Mouse (Mus musculus): ENCODE data around the gene Mllt6.
"Not testable (repeated sequence)": the region's sequence is repeated elsewhere in the genome, so short reads cannot be mapped to it uniquely, and the experiment has no call there.

The Mllt6 gene

DNA sequence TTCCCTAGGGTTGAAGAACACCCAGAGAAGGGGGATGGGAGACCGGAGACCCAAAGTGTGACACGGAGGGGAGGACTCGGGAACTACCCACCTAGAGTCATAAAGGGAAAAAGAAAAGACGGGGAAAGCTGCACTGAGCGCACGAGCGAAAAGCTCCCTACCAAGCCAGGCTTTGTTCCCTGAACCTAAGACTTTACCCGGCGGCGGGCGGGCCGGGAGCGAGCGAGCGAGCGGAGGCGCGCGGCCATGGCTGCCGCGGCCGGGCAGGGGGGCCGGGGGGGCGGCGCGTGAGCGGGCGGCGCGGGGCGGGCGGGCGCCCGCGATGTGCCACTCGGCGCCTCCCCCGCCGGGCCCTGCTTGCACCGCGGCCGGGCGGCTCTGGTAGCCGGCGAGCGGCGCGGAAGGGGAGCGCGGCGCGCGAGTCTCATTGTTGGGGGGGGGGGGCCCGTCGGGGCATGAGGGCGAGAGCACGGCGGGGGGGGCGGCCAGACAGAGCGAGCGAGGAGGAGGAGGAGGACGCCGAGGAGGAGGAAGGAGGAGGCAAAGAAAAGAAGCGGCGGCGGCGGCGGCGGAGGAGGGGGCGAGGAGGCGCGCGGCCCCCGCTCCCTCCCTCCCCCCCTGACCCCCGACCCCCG is at the start of gene Mllt6:
Gene Mllt6 (plus strand): TSS at position 522 of the 635 bp plus-strand sequence.
- no peak for DNase-seq (ENCODE audit: low spot score)

DNA sequence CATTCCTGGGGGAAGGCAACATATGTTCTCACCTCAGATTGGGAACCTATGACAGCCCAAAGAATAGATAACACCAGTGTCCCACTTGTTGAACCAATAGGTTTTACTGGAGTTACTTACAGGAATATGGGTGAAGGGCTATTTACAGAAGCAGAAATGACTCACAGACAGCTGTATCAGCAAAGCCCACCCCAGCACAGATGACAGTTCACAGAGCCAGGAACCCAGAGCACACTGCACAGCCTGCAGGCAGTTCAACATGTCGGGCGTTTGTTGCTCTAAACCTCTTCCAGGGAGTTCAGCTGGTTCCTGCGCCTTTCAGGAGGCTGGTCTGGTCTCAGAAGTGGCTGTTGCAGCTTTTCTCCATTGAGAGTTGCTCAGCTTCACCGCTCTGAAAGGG is 47.9 kb upstream of the Mllt6 start:
- no peak for DNase-seq (ENCODE audit: low spot score)

DNA sequence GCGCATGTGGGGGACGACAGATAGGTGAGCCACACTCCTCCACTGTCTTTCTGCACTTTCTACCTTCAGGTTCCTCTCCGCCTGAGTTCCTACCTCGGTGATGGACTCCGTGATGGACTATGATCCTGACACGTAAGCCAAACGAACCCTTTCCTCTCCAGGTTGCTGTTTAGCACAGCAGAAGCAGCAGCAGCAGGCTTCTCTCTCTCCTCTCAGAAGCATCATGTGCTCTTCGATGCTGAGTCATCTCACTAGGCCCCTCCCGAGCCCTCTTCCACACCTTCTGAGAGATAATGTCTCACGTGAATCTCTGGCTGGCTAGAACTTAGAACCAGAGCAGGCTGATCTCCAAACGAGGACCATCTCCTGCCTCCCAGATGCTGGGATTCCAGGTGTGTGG is 44.8 kb upstream of the Mllt6 start:
- no peak for DNase-seq (ENCODE audit: low spot score)

DNA sequence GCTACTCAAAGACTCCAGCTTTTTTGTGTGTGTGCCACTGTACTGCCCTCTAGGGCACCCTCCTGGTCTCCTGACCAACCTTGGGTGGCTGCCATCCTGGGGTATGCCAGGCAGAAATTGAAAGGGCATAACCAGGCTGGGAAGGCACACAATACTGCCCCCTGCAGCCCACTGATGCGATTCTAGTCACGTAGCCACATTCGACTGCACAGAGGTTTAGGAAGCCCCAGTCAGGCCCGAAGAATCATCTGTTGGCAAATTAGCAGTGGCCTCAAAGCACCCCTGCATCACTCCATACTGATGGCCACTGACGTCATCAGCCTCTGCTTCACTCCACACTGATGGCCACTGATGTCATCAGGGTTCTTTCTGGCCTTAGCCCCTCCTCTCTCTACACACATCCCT is 43.8 kb upstream of the Mllt6 start:
- no peak for DNase-seq (ENCODE audit: low spot score)

DNA sequence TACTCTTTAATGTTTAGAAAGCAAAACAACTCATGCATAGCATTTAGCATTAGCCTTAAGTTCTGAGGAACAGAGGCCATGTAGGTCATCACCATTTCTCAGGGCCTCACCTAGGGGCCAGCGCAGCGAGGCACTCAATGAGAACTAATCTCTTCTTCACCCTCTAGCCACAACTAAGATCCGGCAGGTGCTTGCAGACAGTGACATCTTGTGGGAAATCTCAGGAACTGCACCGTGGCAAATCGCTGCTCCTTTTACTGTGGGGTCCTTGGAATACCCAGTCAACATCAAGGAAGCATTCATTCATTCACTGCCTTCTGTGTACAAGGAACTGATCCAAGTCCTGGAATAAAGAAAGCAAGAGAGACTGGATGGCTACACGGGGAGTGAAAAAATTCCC is 40.8 kb upstream of the Mllt6 start:
- DNase-seq (ENCODE audit: low spot score) = peak; percentile 38

DNA sequence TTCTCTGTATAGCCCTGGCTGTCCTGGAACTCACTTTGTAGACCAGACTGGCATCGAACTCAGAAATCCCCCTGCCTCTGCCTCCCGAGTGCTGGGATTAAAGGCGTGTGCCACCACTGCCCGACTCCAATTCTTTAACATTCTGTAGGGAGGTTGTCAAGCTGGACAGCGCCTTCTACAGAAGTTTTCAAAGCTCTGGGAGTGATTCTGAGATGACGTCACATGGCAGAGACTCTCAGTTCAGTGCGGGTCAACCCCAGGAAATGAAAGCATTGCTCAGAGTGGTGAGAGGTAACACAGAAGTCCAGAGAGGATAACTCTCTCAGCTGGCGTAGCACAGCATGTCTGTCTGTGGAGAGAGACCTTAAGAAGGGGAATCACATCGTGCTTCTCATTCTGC is 40.0 kb upstream of the Mllt6 start:
- DNase-seq (ENCODE audit: low spot score) = no peak

DNA sequence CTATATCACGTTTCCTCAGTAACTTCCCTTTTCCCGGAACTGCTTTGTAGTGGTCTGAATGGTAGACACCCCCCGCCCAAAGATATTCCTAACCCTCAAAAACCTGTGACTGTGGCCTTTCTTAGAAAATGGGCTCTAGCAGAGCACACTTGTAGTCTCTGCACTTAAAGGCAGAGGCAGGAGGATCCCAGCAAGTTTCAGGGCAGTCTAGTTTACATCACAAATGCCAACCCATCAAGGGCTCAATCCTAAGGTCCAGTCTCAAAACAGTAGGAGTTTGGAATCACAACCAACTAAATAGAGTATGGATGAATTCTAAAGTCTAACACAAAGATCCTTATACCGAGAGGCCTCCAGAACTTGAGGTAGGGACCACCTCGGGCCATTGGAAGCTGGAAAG is 37.7 kb upstream of the Mllt6 start:
- no peak for DNase-seq (ENCODE audit: low spot score)

DNA sequence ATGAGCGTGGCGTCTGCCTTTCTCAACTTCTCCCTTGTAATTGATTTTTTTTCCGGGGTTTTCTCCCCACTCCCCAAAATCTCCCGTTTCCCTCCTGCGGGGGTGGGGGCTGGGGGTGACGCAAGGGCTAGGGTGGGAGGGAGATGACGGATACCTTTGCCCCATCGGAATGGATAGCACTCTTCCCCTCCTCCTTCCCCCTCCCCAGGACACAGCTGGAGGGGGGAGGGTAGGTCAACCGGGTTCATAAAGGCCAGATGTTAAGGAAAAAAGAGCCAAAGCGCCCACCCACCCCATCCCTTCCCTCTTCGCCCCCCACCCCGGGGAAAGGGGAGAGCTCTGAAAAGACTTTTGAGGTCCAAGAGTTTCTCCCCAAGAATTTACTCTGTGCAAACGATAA is 36.8 kb upstream of the Mllt6 start:
- no peak for DNase-seq (ENCODE audit: low spot score)

DNA sequence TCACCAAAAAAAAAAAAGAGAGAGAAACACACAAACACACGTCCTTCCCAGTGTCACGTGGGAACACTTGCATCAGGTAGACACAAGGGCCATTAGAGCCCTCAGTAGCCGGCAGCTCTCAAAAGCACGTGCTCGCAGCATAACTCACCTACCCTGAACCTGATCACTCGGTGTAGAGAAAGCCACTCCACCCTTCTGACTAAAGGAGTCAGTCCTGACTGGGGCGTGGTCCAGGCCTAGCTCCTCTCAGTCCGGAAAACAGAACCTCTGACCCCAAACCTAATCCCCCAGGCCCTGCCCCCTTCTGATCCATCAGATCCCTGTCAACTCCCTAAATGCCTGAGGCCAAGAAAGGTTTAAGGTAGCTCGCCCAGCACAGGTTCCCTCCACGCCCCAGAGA is 36.4 kb upstream of the Mllt6 start:
- DNase-seq (ENCODE audit: low spot score) = no peak

DNA sequence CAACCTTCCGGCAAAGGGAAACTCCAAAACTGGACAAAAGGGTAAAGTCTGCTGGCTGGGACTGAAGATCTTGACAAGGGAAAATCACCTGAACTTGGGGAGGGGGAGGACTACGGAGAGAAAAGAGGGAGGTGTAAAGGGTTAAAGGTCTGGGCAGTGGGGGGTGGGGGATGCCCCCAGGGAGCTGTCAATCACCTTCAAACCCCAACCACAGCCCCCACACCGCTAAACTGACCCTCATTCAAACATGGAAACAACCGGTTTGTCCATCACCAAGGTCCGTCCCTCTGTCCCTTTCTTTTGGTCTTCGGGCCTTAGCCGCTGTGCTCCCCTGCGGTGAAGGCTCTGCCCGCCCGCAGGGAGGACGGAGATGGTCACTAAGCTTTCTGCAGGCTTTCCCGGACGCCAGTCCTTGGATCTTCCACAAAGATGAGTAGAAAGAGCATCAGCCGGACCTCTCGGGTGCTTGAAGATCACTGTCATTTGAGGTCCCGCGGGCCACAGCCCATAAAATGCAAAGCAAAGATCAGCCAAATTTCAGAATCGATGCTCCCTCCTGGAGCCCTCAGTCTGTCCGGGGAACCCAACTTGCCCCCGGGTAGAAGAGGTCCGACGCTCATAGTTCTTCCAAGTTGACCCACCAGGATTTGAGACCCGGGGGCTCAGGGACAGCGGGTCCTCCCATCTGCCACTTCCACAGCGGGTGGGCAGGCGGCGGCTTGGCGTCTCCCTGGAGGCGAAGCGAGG is 35.5 kb upstream of the Mllt6 start:
- no peak for DNase-seq (ENCODE audit: low spot score)

DNA sequence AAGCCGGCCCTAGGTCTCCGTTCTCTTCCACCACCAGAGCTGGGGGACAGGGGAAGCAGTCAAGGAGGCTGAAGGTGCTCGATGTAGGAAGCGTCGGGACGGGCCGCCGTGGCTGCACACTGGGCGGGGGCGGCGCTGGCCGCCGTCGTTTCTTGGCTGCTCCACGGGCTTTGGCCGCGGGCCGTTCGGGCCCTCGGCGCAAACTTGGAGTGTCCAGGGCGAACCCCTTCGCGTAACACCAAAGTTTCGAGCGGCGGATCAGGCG is 35.0 kb upstream of the Mllt6 start:
- no peak for DNase-seq (ENCODE audit: low spot score)

DNA sequence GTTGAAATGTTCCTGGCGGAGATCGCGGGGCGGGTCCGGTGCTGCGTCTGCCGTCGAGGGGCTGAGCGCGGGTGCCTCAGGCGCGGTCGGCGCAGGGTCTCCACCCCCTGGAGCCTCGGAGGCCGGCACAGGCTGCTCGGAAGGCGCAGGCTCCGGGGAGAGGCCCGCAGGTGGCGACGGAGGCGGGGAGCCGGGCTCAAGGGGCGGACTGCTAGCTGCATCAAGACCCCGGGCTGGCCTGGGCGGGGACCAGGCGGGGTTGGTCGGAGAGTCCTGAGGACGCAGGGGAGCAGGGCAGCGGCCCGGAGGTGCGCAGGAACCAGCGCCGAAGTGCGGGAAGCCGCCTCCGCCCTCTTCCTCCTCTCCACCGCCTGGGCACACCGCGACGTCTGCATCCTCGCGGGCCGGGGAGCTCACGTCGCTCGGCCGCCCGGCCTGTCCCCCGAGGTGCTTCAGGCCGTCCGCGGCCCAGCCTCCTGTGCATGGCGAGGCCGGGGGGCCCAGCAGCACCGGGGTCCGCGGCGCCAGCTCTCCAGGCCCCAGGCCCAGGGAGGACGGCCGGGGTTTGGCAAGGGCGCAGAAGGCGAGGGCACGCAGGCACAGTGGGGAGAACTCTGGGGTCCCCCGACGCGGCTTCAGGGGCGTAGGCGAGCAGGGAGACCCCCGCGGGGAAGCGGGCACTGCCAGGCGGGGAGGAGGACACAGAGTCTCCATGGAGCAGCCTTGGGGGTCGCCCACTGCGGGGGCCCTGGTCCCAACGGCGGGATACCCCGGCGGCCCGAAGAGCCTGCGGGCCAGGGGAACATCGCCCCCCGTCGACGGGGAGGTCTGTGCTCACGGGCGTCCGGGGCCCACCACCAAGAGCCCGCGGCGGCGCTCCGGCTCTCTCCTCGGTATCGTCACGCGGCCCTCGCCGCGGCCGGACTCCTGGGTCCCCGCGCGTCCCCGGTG is 34.4 kb upstream of the Mllt6 start:
- no peak for DNase-seq (ENCODE audit: low spot score)

DNA sequence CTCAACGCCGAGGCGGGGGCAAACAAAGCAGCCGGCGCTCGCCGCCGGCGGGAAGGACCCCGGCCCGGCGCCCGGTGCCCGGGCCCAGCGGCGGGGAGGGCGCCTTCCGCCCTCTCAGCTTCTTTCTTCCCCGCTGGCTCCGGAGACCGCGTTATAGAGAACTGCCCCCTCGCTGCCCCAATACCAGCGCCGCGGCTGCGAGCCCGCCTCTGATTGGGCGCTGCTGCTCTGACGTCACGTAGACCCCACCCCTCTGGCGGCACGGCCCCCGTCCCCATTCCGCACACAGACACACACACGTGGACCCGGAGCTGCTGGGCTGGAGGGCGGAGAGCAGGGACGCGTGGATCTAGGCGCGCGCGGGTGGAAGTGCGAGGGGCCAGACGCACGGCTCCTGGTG is 33.6 kb upstream of the Mllt6 start, which contains the start of gene Epop:
Gene Epop (minus strand): TSS at position 127 of the 400 bp plus-strand sequence.
- DNase-seq (ENCODE audit: low spot score) = no peak

DNA sequence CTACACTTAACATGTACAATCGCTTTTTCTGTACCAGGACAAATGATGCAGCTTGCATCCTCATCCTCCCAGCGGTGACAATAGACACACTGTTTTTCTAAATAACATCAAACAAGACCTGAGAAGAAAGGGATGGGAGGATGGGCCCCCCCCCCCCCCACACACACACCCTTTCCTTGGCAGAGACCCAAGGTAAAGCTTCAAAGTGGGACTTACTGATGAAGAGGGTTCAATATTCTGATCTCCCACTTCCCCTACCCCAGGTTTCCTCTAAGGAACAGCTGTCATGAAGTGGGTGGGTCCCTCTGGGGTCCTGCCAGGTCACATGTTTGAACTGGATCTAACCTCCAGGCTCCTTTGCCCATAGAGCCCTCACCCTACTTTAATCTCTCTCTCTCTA is 32.2 kb upstream of the Mllt6 start:
- no peak for DNase-seq (ENCODE audit: low spot score)

DNA sequence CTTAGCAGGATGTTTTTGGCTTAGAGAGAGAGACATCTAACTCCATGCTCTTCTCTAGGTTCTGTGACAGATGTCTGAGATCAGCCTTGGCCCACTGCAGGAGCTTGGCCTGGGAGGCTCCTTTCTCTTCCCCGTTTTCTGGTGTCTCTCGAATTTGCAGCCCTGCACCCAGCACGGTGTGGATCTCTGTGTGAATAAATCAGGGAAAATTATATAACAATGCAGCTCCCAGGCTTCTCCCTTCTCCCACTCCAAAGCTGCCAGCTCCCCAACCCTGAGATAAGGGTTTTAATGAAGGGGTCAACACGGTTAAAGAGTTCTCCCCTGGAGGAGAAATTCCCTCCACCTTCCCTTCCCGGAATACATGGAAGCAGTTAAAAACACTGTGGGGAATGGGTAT is 31.7 kb upstream of the Mllt6 start:
- DNase-seq (ENCODE audit: low spot score) = no peak

DNA sequence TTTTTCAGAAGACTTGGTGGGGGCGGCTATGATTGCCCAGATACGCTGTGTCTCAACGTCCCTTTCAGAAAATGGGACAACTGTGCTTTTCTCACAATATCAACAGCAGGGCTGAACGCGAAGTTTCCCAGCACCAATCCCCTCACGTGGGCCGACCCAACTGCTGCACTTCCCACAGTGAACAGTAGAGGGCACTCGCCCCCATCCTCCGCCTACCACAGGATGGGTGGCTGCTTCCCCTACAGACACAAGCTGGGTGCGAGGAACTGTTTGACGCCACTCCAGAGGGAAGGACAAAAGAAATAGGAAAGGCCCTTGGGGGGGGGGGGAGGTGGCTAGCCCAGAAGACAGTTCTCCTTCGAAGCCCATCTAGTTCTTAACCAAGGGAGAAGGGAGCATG is 31.3 kb upstream of the Mllt6 start:
- peak; percentile 59 for DNase-seq (ENCODE audit: low spot score)

DNA sequence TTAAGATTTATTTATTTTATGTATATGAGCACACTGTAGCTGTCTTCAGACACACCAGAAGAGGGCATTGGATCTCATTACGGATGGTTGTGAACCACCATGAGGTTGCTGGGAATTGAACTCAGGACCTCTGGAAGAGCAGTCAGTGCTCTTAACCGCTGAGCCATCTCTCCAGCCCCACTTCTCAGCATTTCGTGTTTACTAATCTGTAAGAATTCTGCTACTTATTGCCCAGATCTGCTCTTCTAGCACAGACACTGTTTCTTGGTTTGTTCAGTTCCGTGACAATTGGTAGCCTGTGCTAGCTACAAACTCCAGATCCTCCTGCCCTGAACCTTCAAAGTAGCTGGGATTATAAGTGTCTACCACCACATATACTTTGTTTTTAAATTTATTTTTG is 30.8 kb upstream of the Mllt6 start:
- not testable (repeated sequence) for DNase-seq (ENCODE audit: low spot score)

DNA sequence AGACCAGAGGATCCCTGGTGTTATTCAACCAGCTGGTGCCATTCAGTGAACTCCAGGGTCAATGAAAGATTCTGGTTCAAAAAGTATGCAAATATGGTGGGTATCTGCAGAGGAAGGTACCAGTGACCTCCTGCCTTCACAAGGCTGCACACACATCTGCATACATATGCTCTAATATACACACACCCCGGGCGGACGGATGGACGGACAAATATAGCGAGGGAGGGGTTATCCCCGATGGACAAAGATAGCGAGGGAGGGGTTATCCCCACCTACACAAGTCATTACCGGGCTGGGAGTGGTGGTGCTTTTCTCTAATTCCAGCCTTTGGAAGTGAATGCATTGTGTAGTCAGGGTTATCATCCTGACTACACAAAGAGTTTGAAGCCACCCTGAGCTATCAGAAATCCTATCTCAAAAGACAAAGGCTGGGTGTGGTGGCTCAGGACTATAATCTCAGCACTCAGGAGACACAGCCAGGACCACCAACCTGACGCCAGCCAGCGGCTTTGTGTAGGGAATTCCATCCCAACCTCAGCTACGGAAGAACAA is 27.7 kb upstream of the Mllt6 start:
- no peak for DNase-seq (ENCODE audit: low spot score)

DNA sequence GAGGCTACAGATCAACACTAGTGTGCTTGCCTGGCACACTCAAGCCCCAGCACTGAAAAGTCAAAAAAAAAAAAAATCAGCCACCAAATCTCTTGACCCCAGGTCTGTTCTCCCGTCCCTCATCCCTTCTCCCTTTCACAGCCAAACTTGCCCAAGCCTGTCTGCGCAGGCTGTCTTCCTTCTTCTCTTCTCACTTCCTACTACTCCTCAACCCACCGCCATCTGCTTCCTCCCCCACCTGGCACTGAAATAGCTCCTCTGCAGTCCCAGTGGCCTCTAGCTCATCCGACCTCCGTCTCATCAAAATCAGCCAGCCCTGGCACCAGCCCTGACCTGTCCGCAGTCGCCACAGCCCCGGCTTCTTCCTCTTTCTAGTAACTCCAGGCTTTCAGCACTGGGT is 21.5 kb upstream of the Mllt6 start:
- no peak for DNase-seq (ENCODE audit: low spot score)

DNA sequence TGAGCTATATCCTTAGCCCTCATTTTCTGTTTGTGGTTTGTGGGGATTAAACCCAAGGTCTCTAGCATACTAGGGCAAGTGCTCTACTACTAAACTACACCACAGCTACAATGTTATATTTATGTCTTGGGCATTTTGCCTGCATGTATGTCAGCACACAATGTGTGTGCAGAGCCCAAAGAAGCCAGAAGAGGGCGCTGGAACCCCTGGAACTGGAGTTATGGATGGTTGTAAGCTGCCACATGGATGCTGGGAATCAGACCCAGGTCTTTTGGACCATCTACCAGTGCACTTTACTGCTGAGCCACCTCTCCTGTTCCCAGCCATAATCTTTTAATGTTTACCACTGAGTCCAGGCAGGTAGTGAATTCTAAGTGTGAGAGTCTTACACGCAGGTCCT is 20.5 kb upstream of the Mllt6 start:
- DNase-seq (ENCODE audit: low spot score) = no peak

DNA sequence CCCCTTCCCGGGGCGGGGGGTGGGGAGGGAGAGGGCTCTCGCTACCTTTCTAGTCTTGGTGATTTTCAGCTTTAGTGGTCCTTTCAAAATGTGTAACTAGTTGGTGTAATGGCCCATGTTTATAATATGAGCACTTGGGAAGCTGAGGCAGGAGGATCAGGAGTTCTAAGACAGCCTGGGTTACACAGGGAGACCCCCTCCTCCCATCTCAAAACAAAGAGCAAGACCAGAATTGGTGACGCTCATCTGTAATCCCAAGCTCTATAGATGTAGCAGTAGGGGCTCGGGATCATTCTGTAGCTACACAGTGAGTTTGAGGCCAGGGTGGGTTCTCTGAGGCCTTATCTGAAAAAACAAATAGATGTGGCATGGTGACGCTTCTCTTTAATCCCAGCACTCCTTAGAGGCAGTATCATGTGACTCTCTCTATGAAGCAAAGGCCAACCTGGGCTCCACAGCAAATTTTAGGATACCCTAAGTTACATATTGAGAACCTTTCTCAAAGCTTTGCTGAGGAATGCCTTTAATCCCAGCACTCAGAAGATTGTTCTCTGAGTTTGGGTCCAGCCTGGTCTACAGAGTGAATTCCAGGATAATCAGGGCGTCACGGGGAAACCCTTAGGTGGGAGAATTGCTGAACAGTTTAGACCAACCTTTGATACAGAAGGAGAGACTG is 19.7 kb upstream of the Mllt6 start:
- no peak for DNase-seq (ENCODE audit: low spot score)

DNA sequence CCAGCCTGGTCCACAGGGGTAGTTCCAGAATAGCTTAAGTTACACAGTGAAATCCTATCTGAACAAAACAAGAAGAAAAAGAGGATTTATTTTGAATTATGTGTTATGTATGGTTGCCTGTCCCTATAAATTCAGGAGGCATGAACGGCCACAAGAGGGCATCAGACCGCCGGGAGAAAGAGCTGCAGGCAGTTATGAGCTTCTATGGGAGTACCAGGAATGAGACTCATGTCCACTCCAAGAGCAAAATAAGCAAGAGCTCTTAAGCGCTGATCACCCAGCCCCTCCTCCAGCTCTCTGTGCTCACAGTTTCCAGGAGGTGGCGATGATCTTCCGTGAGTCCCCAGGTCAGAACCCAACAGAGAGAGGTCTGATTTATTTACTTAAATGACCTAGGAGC is 18.4 kb upstream of the Mllt6 start:
- DNase-seq (ENCODE audit: low spot score) = peak; percentile 45
